Mouse (Mus musculus): Measurements from ENCODE around the gene Abcb4. TPM values are rescaled to one million over a fixed set of nuclear protein-coding genes. Genes with fewer than 3 reads are reported as not detected.
"Not testable (repeated sequence)": the region's sequence is repeated elsewhere in the genome, so short reads cannot be mapped to it uniquely, and the experiment has no call there.

The Abcb4 gene
- total RNA-seq, 4 experiments from 2014 or later: 20.1 to 27.8 (median 21.8) TPM

DNA sequence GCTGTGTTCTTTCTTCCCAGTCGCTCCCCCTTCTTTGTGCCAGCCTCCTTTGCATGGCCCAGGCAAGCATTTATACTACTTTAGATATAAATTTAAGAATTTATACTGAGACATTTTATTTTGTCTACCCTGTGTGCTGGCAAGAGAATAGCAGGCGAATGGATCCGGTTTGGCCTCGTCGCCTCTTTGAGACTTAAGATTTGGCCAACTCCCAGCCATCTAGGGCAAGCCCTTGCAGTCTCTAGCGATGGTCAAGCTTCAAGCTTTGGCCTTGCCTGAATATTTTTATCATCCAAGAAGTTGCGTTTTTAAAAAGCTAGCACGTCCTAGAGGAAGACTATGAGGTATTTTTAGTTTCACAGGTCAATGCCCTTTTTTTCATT is 104.0 kb downstream of the Abcb4 start:
- DNase-seq (ENCODE audit: low spot score): peak; percentile 52

DNA sequence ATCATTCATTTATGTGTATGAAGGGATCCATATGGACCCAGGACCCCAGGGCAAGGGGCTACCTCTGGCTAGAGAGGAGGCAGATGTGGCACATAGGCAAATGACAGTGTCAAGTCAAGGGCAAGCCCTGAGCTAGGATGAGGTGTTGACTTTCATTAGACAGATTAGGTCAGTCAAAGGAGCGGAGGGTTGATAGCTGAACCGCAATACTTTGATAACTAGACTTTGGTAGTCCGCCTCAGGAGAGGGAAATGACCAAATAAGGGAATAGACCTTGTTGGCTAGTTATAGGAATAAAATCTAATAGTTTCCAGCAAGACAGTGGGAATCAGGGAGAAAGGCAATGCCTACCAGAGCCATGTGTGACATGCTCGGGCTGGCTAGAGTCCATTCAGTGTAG is 105.6 kb downstream of the Abcb4 start:
- no peak for DNase-seq (ENCODE audit: low spot score)

DNA sequence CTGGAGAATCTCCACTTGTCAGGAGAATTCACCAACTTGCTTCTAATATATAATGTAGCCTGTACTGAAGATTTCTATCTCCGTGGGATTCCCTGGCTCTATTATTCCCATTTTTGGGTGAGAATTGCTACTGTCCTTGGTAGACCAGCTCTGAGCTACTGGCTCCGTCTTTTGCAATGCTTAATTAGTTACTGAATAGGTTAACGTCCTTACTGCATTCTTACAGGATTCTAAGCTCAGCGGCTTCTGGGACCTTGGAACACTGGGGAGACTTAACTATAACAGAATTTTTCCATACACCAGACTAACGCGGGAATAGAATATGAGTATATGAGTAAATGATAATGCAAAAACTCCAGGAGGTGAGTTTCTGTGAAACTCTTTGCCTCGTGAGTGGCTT is 106.5 kb downstream of the Abcb4 start:
- DNase-seq (ENCODE audit: low spot score): not testable (repeated sequence)

DNA sequence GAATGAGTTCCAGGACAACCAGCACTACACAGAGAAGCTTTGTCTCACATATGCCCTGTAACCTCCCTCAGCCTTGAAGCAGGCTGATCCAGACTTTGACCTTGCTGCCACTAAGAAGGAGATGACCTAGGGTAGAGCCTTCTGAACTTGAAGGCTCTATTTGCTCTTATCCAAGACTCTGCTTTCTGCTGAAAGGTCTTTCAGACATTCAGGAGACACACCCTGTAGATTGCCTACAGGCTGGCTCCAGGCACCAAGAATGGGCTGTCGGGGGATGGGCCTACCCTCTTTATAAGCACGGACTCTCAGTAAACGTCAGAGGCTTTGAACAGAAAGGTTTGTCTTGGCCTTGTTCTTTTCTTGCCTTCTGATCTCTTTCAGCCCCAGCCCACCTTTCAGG is 113.1 kb downstream of the Abcb4 start:
- DNase-seq (ENCODE audit: low spot score): not testable (repeated sequence)

Other genes starting within 250 kb of the Abcb4 start
- gene Abcb1a, start 233.6 kb upstream of the Abcb4 start, total RNA-seq (2022): 10 to 100 TPM in 2 of 4 experiments, 1 to 10 TPM in 2; 8.1 to 12.9 (median 9.4) TPM
- gene Abcb1b, start 95.6 kb upstream of the Abcb4 start, total RNA-seq (2022): 10 to 100 TPM in 1 of 4 experiments, 1 to 10 TPM in 3; 4.4 to 11.1 (median 6.0) TPM
- 10 to 100 TPM; 19.7 to 23.7 (median 22.5) TPM for gene Crot, start 103.6 kb downstream of the Abcb4 start, total RNA-seq (2022)
- 10 to 100 TPM in 2 of 4 experiments, 1 to 10 TPM in 2; 9.6 to 12.6 (median 10.1) TPM for gene Tmem243, start 207.0 kb downstream of the Abcb4 start, total RNA-seq (2022)